Mouse (Mus musculus): ENCODE measurements around the gene Zc3h14. TPM values are rescaled to one million over a fixed set of nuclear protein-coding genes. Genes with fewer than 3 reads are reported as not detected.

The Zc3h14 gene
- polyA plus RNA-seq, 2 experiments from 2014 or later = 33.4 to 38.6 TPM

DNA sequence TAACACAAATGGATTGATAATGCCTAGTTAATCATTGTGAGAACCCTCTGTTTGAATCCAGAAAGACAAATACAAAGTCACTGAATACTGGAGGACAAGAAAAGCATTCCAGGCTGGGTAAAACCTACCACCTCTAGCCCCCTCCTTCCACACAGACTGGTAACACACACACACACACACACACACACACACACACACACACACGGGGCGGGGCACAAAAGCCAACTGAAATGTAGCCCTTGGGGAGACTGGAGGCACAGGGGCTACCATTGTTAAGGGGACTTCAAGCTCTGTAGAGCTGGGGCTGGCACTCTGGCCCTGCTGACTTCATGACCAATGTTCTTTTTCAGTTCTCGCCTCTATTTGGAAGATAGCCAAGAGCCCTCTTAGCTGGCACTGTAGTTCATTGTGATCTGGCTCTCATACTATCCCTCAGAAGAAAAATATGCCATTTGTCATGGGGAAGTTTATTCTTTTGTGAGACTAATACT lies 5.7 kb upstream of the Zc3h14 start:
- ATAC-seq = no peak

DNA sequence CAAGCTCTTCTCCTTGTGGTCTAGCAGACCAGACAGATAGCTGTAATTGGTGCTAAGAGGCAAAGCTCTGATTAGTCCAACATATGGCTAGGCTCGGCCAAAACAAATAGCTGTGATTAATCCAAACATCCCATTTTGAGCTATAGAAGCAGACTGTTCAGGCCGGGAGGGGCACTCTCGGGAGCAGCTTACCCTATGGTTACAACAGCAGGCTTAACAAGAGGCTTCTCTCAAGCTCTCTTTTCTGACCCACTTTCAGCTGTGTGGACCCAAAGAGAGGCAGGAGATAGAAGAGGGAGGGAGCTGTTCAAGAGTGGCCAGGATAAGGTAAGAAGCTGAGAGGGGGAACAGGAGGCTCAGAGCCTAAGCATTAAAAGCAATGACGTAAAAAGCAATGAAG lies 1.1 kb upstream of the Zc3h14 start:
- ATAC-seq = no peak

DNA sequence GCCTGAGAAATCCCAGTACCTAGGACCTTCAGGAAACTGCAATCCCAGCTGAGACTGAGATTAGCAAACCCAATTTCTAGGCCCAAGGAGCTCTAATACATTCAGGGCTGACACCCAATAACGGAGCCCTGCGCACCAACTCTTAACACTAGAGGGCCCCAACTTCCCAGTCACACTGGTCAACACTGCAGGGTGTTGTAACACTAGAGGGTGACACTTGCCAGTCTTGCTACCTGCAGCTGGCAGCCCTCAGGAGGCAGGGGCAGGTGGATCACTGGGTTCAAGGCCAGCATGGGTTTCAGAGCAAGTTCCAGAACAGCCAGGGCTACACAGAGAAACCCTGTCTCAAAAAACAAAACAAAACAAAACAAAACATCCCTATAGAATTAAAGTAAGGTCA lies 633 bp upstream of the Zc3h14 start:
- peak; percentile 47 for ATAC-seq

- ATAC-seq = peak; percentile 37
Measured at GRCm38 (mm10) chr12:98747380-98747753, 603 bp downstream of the Zc3h14 start.

DNA sequence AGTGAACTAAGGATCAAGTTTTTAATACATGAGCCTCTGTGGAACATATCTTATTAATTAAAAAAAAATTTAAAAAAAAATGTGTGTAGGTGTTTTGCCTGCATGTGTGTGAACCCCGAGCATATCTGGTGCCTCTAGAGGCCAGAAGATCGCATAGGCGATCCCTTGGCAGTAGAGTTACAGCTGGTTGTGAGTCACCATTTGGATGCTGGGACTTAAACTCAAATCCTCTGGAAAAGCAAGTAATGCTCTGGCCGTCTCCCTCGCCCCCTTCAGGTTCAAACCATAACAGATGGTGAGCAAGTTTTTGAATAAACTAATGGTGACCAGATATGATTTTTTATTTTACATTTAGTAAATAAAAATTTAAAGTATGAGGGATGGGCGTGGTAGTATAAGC lies 10.9 kb downstream of the Zc3h14 start:
- no peak for ATAC-seq

DNA sequence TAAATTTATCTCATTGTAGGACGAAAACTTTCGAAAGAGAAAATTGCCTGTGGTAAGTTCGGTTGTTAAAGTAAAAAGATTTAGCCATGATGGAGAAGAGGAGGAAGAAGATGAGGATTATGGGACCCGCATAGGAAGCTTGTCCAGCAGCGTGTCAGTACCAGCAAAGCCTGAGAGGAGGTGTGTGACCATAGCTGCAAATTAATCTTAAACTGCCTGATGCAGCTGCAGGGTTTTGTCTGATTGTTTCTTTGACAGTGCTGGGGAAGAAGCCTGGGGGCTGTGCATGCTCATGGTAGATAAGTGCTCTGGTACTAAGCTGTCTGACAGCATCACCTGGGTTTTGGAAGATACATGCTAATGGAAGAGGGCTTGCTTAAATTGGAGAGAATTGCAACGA lies 12.9 kb downstream of the Zc3h14 start:
- no peak for ATAC-seq

DNA sequence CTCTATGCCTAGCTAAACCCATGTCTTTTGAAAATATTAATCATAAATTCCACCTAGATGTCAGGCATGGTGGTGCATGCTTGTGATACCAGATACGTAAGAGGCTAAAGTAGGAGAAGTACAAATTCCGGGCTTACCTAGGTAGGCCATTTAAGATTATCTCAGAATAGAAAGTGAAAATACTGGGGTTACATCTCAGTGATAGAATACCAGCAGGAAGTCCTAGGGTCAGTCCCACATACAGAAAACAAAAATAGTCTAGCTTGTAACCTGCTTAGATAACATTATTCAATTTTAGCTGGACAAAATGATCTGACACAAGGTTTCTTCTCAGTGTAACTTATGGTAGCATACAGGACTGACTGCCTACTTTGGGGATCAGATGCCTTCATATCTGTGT lies 19.5 kb downstream of the Zc3h14 start:
- peak; percentile 65 for ATAC-seq

GRCm38 (mm10) chr12:98777509-98777908 lies 30.7 kb downstream of the Zc3h14 start:
- no peak for ATAC-seq

DNA sequence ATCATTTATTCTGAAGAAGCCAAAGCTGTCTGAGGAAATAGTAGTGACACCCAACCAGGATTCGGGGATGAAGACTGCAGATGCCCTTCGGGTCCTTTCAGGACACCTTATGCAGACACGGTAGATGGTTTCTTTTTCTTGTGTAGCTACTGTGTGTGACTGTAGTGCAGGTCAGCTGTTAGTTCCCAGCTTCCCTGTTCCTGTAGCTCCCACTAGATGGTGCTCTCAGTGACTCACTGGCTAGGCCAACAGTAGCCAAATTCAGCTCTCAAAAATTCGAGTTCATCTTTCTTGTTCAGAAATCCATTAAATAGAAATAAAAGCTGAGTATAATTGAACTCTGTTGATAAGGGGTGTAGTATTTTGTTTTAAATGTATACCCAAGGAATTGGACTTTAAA lies 32.4 kb downstream of the Zc3h14 start:
- no peak for ATAC-seq

DNA sequence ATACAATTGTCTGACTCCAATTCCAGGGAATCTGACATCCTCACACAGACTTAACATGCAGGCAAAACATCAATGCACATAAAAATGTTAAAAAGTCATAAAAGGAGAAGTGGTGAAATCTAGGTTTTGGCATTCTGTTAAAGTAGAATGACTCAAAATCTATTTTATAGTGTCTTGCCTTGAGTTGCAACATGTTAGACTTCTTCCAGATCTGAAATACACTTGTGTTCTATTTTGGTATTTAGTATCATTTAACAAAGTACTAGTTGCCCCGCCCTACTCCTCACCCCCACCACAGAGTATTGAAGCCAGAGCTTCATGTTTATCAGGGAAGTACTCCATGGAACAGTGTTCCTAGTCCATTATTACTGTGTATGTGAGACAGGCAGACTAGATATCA lies 37.5 kb downstream of the Zc3h14 start:
- ATAC-seq = no peak

- ATAC-seq = no peak
Measured at GRCm38 (mm10) chr12:98795731-98796318, 49.1 kb downstream of the Zc3h14 start.

- ATAC-seq = peak; percentile 40
Measured at GRCm38 (mm10) chr12:98800334-98800733, 53.6 kb downstream of the Zc3h14 start.

GRCm38 (mm10) chr12:98802245-98802644 lies 55.5 kb downstream of the Zc3h14 start:
- no peak for ATAC-seq

GRCm38 (mm10) chr12:98804078-98804748 lies 57.4 kb downstream of the Zc3h14 start:
- ATAC-seq = no peak

- no peak for ATAC-seq
Measured at GRCm38 (mm10) chr12:98820781-98821180, 74.0 kb downstream of the Zc3h14 start.

GRCm38 (mm10) chr12:98831122-98831521 lies 84.4 kb downstream of the Zc3h14 start:
- ATAC-seq = no peak

DNA sequence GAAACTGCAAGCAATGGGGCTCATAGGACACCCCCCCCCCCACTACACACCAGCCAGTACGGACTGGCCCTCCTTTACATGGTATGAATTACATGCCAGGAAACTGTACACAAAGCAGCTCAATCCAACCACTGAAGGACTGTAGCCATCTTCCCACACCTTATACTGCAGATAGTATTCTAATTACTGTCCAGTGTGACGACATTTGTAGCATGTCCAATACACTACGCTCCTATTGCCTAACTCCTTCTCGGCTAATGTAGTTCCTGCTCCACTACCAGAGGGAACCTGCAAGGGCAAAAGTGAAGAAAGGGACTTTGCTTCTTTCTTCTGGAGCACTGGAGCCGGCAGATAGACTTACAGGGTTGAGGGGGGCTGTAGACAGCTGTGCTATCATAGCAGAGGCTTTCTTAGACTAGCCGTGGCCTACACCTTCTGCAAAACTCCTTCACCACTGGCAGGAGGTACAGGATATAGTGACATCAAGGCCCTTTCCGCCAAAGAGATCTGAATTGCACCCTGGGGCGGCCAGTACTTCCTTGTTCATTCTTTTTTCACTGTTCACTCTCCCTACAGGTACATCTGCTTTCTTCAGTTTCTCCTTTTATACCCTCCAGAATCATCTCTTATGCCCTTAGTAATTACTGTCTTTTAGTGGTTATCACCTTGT lies 86.3 kb downstream of the Zc3h14 start:
- no peak for ATAC-seq

GRCm38 (mm10) chr12:98833901-98834300 lies 87.1 kb downstream of the Zc3h14 start:
- no peak for ATAC-seq

DNA sequence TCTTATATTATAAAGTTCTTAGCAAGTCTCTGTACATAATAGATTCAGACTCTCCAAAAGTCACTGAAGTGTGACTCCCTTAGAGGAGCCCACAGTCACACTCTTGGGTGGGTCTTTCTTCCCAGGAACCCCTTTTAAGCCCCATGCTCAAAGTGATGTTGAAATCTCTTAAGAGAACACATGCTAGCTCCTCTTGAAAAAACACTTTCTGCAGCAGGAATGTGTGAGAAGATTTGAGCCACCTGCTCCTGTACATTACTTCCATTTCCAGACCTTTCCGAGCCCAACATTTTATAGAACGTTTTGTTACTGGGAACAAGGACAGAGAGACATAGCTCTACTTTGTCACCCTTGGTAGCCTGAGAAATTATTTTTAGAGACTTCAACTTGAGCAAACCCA lies 88.1 kb downstream of the Zc3h14 start:
- ATAC-seq = no peak

GRCm38 (mm10) chr12:98835466-98835865 lies 88.7 kb downstream of the Zc3h14 start:
- ATAC-seq = no peak

Measured in activated CD4-positive, CD25-positive, alpha-beta regulatory T cell, adult 4 months (primary cell).